Mouse (Mus musculus) heart, postnatal 36 days (tissue): ENCODE measurements around the gene Slc12a6. TPM values are rescaled to one million over a fixed set of nuclear protein-coding genes. Genes with fewer than 3 reads are reported as not detected.

Experiments used
- DNase-seq, 2 experiments: peaks; one replicate each; pipeline ENCODE4 v3.0.0; 2021 to 2022
- intact Hi-C: fragments of 180-260 bp; cut with DNase I; formaldehyde crosslinking; loops from one replicate; pipeline ENCODE4 v1.15.1; 2025
- total RNA-seq, 2 experiments: library from RNA; stranded (reverse); gene quantifications; 2 replicates each; pipeline ENCODE4 v1.2.3; 2021

The Slc12a6 gene
- total RNA-seq, 2 experiments from 2014 or later, result 36.0 to 39.9 TPM

DNA sequence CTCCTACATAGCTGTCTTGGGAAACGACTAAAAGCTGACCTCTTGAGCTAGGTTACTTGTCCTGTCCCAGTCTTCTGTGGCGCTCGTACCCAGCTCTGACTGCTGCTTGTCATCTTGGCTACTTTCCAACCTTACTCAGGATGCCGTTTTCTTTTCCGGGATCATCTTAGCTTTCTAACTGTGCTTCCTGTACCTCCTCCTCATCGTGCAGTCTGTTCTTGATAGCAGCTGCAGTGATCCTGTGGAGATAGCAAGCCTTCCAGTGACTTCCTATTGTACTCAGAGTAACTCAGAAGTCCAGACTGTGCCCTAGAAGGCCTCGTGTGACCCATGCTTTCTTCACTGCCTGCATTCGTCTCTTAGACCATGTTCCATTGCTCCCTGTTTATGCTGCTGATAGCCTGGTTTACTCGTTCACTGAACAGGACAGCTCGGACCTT, 43.6 kb downstream of the Slc12a6 start:
- no peak for DNase-seq
- intact Hi-C loops, result loop anchor here (2.0 kb wide), 1 partner anchor 38 kb away; no protein-coding TSS in a partner anchor

DNA sequence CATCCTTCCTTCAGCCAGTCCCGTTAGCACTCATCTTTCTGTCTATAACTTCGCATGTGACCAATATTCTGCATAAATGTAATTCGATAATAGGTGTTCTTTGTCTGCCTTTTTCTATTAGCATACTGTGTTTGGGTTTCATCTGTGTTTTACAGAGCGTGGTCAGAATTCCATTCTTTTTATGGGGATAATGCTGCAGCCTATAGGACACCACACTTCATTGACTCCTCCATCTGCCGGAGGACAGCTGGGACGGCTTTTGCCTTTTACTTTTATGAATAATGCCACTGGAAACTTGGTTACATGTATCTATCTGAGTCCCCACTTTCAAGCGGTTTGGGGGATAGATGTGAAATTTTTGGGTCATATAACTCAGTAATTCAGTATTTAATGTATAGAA, 50.0 kb downstream of the Slc12a6 start:
- intact Hi-C loops, result no loop called here

DNA sequence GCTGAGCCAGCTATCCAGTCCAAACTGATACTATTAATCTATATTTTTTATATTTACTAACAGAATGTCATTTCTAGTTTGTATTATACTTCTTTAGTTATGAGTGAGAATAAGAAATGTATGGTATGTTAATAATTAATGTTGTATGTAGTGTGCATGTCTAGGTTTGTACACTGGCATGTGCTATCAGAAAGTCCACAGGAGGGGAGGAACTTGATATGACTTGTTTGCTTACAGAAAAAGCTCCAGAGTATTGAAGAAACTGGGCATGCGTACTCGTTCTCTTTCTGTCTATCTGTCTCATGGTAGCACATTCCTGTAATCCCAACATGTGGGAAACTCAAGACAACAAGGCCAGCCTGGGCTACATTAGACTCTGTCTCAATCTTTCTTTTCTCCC, 52.6 kb downstream of the Slc12a6 start:
- no peak for DNase-seq
- intact Hi-C loops, result no loop called here

More for the DNA sequence above, 50.0 kb downstream of the Slc12a6 start:
- no peak for DNase-seq

DNA sequence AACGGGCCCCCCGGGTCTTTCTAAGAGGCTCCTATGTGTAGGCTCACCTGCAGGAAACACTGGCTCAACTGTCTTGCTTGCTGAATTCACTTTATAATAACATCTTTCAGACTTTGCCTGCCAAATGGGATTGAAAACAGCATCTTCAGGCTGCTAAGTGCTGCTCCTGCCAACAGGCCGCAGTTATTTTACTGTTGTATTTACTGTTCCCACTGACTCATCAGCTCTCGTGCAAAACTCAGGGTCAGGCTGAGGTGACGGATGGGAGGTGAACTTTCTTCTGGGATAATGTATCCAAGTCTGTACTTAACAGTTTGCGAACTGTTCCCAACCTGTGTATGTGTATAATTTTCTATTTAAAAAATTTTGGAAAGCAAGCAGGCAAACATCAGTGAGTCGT, 53.3 kb downstream of the Slc12a6 start:
- intact Hi-C loops, result no loop called here
- no peak for DNase-seq

GRCm38 (mm10) chr2:112328069-112328777, 62.6 kb downstream of the Slc12a6 start:
- no peak for DNase-seq
- intact Hi-C loops, result no loop called here

GRCm38 (mm10) chr2:112332051-112332898, 66.7 kb downstream of the Slc12a6 start:
- DNase-seq, result no peak
- intact Hi-C loops, result no loop called here

DNA sequence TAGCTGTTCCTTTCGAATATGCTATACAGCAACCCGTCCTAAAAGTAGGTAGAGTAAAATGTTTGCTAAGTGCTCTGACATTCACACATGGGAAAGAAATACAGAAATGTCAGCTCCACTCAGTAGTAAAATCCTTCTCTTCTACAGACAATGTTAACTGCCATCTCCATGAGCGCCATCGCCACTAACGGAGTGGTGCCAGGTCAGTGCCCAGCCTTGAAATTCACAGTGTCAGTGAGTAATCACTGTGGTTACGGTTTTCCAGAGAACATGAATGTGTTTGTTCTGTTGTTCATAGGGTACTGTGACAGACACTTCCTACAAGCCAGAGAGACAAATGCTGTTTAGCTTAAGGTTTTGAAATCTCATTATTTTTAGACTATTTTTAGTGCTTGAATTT, 71.6 kb downstream of the Slc12a6 start:
- intact Hi-C loops, result no loop called here
- DNase-seq, result no peak

DNA sequence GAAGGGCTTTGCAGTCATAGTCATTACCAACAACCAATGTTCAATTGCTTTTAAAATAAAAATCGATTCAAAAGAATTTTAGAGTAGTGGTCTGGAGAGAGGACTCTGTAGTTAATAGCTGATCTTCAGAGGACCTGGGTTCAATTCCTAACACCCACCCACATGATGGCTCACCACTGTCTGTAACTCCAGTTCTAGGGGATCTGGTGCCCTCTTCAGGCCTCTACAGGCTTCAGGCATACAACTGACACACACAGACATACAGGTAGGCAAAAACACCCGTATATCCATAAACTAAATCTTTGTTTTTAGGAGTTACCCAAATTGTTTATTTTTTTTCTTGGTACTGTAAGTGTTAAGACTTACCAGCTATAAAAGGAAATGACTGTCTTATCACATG, 74.1 kb downstream of the Slc12a6 start:
- intact Hi-C loops, result loop anchor here (2.0 kb wide), 1 partner anchor 79 kb away; the partner anchor contains the start of gene Nop10
- DNase-seq, result peak in 1 of 2 experiments; percentile 14

DNA sequence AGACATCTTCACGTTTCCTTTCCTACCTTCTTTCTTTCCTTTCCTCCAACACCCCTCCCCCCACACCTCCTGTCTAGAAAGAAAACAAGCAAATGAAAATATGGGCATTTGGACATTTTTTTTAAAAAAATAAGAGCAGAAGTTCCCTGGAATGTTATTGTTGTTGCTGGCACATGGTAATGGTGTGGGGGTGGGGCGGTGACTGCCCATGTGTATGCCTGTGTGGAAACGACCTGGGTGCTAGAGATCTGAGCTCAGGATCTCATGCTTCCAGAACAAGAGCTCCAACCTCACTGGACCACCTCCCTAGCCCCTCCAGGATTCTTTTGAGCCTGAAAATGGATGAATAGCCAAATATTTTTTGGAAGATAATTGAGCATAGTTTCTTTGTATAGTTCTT, 75.5 kb downstream of the Slc12a6 start:
- intact Hi-C loops, result no loop called here
- no peak for DNase-seq

- intact Hi-C loops, result no loop called here
- no peak for DNase-seq
Measured at GRCm38 (mm10) chr2:112348246-112348645, 82.6 kb downstream of the Slc12a6 start.

- DNase-seq, result no peak
- intact Hi-C loops, result no loop called here
Measured at GRCm38 (mm10) chr2:112353685-112354455, 88.2 kb downstream of the Slc12a6 start.

GRCm38 (mm10) chr2:112359611-112360010, 94.0 kb downstream of the Slc12a6 start:
- no peak for DNase-seq
- intact Hi-C loops, result no loop called here

DNA sequence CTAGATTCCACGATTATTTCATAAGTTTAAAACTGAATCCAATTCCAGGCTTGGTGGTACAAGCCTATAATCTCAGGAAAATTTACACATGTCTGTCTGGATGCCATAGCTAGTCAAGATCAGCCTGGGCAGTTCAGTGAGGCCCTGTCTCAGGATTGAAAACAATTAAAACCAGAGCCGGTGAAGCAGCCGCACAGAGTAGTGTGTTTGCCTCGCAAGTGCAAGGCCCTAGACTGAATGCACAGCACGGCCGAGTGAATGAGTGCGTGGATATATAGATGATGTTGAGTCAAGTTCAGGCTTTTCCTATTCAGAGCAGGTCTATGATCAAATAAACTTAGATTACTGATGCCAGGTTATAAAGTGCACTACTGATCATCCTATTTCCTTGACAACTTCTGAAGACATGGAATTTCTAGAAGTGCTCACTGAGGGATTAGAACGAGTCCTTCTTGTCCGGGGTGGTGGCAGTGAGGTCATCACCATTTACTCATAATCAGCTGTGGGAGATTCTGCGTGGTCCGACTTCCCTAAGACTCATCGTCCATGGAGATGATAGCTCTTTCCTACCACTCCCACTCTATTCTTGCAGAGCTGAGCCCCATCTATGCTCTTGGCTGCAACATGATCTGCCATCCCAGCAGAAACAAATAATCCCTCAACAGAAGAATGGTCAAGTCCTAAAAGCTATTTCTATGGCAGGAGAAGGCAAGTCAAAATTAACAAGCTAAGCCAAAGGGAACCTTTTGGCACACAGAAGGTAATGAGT, 94.6 kb downstream of the Slc12a6 start:
- DNase-seq, result no peak
- intact Hi-C loops, result no loop called here

DNA sequence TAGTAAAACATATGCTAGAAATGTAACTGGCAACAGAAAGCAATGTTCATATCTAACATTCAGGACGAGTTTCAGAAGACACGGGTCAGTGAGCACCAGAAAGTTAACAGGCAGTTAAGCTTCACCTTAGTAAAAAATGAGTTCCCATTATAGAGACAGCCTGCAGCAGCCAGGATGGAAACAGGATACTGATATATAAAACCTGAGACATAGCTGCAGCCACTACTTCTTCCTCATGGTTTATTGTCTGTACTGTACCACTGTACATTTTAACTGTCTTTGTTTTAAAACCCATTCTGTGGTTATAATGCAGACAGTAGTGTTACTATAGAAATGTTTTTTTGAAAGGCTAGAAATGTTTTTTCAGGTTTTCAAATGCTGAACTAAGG, 95.2 kb downstream of the Slc12a6 start:
- DNase-seq, result no peak
- intact Hi-C loops, result no loop called here

- no peak for DNase-seq
- intact Hi-C loops, result loop anchor here (5.0 kb wide), 1 partner anchor 105 kb away; the partner anchor contains the start of gene Nop10
Measured at GRCm38 (mm10) chr2:112367222-112367621, 101.6 kb downstream of the Slc12a6 start.

DNA sequence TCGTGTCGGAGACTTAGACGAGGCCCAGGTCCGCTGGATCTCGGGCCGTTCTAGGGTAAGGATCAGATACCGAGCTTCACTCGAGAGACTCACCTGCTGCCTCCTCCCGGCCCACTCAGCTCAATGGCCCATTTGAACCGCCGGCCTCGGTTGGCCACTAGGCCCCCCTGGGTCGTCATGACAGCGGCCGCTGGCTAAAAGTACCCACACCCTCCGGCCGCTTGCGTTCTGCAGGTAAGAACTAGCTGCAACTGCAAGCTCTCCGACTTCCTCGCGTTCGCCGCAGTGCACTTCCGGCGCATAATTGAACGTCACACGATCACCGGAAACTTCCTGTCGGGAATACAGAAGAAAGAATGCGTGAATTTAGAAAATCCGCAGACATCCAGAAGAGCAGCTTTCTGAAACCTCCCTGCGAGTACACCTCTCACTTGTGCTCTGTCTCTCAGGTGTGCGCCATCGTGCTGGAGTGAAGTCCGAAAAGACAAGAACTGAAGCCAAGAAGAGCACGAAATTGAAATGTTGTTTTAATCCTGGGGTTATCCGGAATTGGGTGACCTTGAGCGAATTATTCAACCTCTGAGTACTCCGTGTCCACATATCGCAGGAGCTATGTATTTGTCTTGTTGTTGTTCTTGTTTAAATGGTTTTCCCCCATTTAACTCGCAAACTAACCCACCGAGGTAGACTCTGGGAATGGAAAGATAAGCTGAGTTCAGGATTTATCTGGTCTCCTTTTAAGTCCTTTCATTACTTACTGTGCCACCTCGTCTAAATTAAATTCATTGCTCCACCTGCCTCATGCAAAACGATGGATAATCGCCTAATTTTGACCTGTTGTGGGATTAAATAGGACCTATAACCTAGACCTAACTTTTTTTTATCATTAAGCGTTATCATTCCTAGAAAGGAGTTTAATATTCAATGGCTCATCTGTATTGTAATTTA, 102.4 kb downstream of the Slc12a6 start, which contains the start of gene Emc4:
Emc4 (minus strand) TSS at position 302 of the 948 bp plus-strand sequence.
- peak; percentile 92 to 93 for DNase-seq
- intact Hi-C loops, result loop anchor here (2.0 to 5.0 kb wide), 2 partner anchors 87 to 106 kb away; partner anchors contain the start of genes Emc7 and Nop10

DNA sequence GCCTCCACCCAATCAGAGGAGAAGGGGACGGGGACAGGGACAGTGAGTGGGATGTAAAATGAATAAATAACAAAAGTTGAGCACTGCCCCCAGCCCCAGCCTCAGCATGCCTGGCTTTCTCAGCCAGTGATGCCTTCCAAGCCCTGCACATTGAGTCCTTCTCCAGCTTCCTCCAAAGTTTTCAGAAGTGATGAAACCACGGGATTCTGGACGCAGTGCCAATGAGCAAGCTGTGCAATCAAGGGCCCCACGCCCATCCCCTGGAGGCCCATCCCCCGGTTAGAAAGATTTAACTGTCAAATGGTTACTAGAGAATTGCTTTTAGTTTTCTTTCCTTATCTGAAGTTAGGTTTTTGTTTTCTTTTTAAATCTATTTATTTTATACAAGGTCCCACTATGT, 104.3 kb downstream of the Slc12a6 start:
- DNase-seq, result peak; percentile 41 to 51
- intact Hi-C loops, result loop anchor here (2.0 to 10.0 kb wide), 4 partner anchors 85 to 512 kb away; partner anchors contain the start of genes Emc7 and Nop10

DNA sequence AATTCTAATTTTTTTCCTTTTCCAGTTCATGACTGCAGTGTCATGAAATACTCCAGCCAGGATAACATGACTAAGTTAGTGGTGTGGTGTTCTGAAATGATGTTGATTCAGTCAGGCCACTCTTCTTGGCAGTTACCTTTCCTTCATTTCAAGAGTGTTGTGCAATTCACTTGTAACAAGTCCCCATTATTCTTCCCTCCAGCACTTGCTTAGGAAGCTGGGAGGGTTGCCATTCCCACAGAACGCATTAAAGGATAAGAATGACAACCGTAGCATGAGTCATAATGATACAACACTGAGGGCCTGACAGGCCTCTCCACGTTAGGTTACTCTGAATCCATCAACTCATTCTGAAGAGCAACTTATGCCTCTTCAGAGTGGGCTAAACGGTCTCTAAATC, 107.5 kb downstream of the Slc12a6 start:
- DNase-seq, result peak; percentile 18
- intact Hi-C loops, result loop anchor here (5.0 to 10.0 kb wide), 2 partner anchors 392 to 509 kb away; no protein-coding TSS in a partner anchor
